Mouse (Mus musculus) spleen, postnatal 4 days (tissue): ENCODE results near the gene Fbxo7.

Experiments
- DNase-seq, 2 experiments: peaks; one replicate each; pipeline ENCODE4 v3.0.0; 2022; ENCODE audit warnings: low spot score in 2 of 2

The Fbxo7 gene

GRCm38 (mm10) chr10:86021749-86022473 lies at the start of gene Fbxo7:
Gene Fbxo7, plus strand, starts transcription at chr10:86021972.
- DNase-seq: peak; percentile 90 to 95

GRCm38 (mm10) chr10:85972915-85973314 lies 48.9 kb upstream of the Fbxo7 start:
- no peak for DNase-seq

- no peak for DNase-seq
These were observed 32.2 kb upstream of the Fbxo7 start for GRCm38 (mm10) chr10:85989412-85990115.

- no peak for DNase-seq
These were observed 29.4 kb upstream of the Fbxo7 start for GRCm38 (mm10) chr10:85992412-85992811.

- no peak for DNase-seq
These were observed 27.9 kb upstream of the Fbxo7 start for GRCm38 (mm10) chr10:85993836-85994235.

- no peak for DNase-seq
These were observed 27.1 kb upstream of the Fbxo7 start for GRCm38 (mm10) chr10:85994543-85995104.

- DNase-seq: no peak
These were observed 21.3 kb upstream of the Fbxo7 start for GRCm38 (mm10) chr10:86000447-86000846.

- DNase-seq: no peak
These were observed 15.3 kb upstream of the Fbxo7 start for GRCm38 (mm10) chr10:86006455-86006854.

GRCm38 (mm10) chr10:86009688-86010087 lies 12.1 kb upstream of the Fbxo7 start:
- no peak for DNase-seq

- no peak for DNase-seq
These were observed 11.1 kb upstream of the Fbxo7 start for GRCm38 (mm10) chr10:86010636-86011035.

- DNase-seq: no peak
These were observed 10.6 kb upstream of the Fbxo7 start for GRCm38 (mm10) chr10:86011172-86011571.

GRCm38 (mm10) chr10:86011781-86012180 lies 10.0 kb upstream of the Fbxo7 start, which contains the start of gene Bpifc:
Gene Bpifc, minus strand, starts transcription at chr10:86011895.
- DNase-seq: no peak

- DNase-seq: no peak
These were observed 4.0 kb upstream of the Fbxo7 start for GRCm38 (mm10) chr10:86017781-86018180.

GRCm38 (mm10) chr10:86018813-86019212 lies 3.0 kb upstream of the Fbxo7 start:
- DNase-seq: no peak

GRCm38 (mm10) chr10:86021408-86021748 lies 394 bp upstream of the Fbxo7 start:
- no peak for DNase-seq

GRCm38 (mm10) chr10:86022474-86022816 lies 673 bp downstream of the Fbxo7 start:
- no peak for DNase-seq

GRCm38 (mm10) chr10:86023149-86023548 lies 1.4 kb downstream of the Fbxo7 start:
- DNase-seq: no peak

- no peak for DNase-seq
These were observed 4.1 kb downstream of the Fbxo7 start for GRCm38 (mm10) chr10:86025906-86026305.

GRCm38 (mm10) chr10:86026354-86026753 lies 4.6 kb downstream of the Fbxo7 start:
- peak in 1 of 2 experiments; percentile 18 for DNase-seq

GRCm38 (mm10) chr10:86026807-86027206 lies 5.0 kb downstream of the Fbxo7 start:
- DNase-seq: peak; percentile 19 to 64

GRCm38 (mm10) chr10:86030743-86031142 lies 9.0 kb downstream of the Fbxo7 start:
- no peak for DNase-seq

GRCm38 (mm10) chr10:86032517-86032916 lies 10.7 kb downstream of the Fbxo7 start:
- no peak for DNase-seq
